Comparison of ENCODE assay signal across 8 mouse cellular contexts in the genomic region with DNA sequence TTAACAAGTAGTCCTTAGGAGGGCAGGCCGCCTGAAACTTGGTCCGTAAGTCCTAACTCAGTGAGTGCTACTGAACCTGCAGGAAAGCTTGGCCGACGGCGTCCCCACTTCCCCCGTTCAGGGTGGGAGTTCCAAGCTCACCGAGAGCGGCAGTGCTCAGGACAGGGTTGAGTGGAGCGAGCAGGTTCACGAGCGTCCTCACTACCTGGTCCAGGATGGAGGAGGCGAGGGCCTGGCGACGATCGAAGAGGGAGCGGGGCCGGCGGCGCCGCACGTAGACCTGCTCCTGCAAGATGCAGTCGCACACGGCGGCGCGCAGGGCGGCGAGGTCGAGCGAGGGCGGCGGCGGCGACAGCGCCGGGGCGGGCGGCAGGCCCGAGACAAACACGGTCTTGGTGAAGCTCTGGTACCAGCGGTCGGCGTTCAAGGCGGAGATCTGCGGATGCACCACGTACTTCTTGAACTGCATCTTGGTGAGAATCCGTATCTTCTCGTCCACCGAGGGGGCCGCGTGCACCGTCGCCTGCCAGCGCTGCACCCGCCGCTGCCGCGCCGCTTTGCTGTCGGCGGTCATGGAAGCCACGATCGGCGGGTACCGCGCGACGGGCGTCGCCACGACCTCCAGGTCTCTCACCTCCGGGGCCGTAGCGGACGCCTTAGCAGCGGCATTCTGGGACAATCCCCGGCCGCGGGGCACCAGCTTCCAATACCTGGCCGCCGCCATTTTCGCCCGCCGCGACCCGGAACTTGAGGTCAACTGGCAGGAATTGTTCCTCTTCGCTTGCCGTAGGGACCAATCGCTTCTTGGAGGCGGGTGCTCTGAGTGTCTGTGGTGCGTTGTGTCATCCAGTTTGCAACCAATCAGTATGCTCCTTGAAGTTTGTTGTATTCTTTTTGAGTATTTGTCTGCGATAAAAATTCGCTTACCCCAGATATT. TPM values are rescaled to one million over a fixed set of nuclear protein-coding genes. Genes with fewer than 3 reads are reported as not detected.
DNase-seq lines count a peak whose midpoint lies in the region; ATAC-seq lines count a peak whose summit lies in the region.

A gene (plus strand): TSS at position 120 of the 937 bp plus-strand sequence.
A gene (minus strand): TSS at position 742 of the 937 bp plus-strand sequence.

- peak; percentile 87 for DNase-seq in c-Kit-negative CD71-positive TER-119-positive erythroid progenitor cells, embryonic 14.5 days (ENCODE audit: low read depth, low spot score)
- DNase-seq in fibroblast of lung, adult 2 months (ENCODE audit: low read depth) = peak; percentile 88
- DNase-seq in kidney, postnatal 14 days = peak; percentile 96
- DNase-seq in liver, embryonic 13.5 days = peak; percentile 88
- peak; percentile 97 for DNase-seq in neural tube, embryonic 10.5 days (ENCODE audit: extremely low spot score, low spot score)

- peaks cover 0 to 10% of the 10 kb centered on the region in 2 experiments; a peak in 3 of 4 replicates for H3K4me1 ChIP-seq in heart, embryonic 14.5 days (ENCODE audit: control insufficient read depth in 2 of 2, insufficient read depth in 2 of 2, low read length in 2 of 2)
- peaks cover 20% of the 10 kb centered on the region for H3K4me1 ChIP-seq in liver, embryonic 13.5 days (replicated peaks)
- H3K4me1 ChIP-seq in stomach, embryonic 16.5 days (ENCODE audit: control insufficient read depth, insufficient read depth, low read length) = peaks cover 5% of the 10 kb centered on the region; the same call in 1 of the 2 replicates

- H3K9me3 ChIP-seq in heart, embryonic 14.5 days (ENCODE audit: control insufficient read depth, low read length) = no peaks in the 10 kb centered on the region
- H3K9me3 ChIP-seq in liver, embryonic 13.5 days (replicated peaks) = no peaks in the 10 kb centered on the region
- no peaks in the 10 kb centered on the region for H3K9me3 ChIP-seq in stomach, embryonic 16.5 days (replicated peaks; ENCODE audit: control insufficient read depth, low read length)

- H3K4me2 ChIP-seq in heart, embryonic 14.5 days (ENCODE audit: low read length) = peak within 1 kb of the TSS; percentile 87
- H3K4me2 ChIP-seq in liver, embryonic 13.5 days = peak within 1 kb of the TSS; percentile 83
- H3K4me2 ChIP-seq in stomach, embryonic 16.5 days (ENCODE audit: low read depth, low read length) = peak within 1 kb of the TSS; percentile 82

- H3K9ac ChIP-seq in heart, embryonic 14.5 days (ENCODE audit: low read length) = peak within 1 kb of the TSS; percentile 88
- H3K9ac ChIP-seq in liver, embryonic 13.5 days = peak within 1 kb of the TSS; percentile 84
- peak within 1 kb of the TSS; percentile 95 for H3K9ac ChIP-seq in stomach, embryonic 16.5 days (ENCODE audit: low read length)

- H3K4me3 ChIP-seq in heart, embryonic 14.5 days (ENCODE audit: control insufficient read depth in 1 of 2, insufficient read depth in 1 of 2, low read depth in 1 of 2, low read length in 2 of 2) = peak within 1 kb of the TSS; percentile 89 to 92
- H3K4me3 ChIP-seq in liver, embryonic 13.5 days (replicated peaks) = peak within 1 kb of the TSS; percentile 87
- peak within 1 kb of the TSS; percentile 87 for H3K4me3 ChIP-seq in stomach, embryonic 16.5 days (replicated peaks; ENCODE audit: low read length)

- under 1% methylated on average over 79 of the region's 93 CpGs for WGBS in heart, embryonic 14.5 days
- under 1% methylated on average over 93 of the region's 93 CpGs for WGBS in liver, embryonic 13.5 days (ENCODE audit: insufficient replicate concordance)
- WGBS in stomach, embryonic 16.5 days = under 1% methylated on average over 93 of the region's 93 CpGs

- H3K36me3 ChIP-seq in heart, embryonic 14.5 days (ENCODE audit: control insufficient read depth, insufficient read depth, low read length) = peaks cover 34% of the 10 kb centered on the region
- H3K36me3 ChIP-seq in liver, embryonic 13.5 days = peaks cover 32% of the 10 kb centered on the region
- H3K36me3 ChIP-seq in stomach, embryonic 16.5 days (ENCODE audit: control insufficient read depth, insufficient read depth, low read length) = 0 out of 2 replicates have a peak, but pooled peaks cover 5% of the 10 kb centered on the region

- peak within 1 kb of the TSS; percentile 59 to 84 for H3K27ac ChIP-seq in heart, embryonic 14.5 days (replicated peaks in 1 of 2; ENCODE audit: control insufficient read depth in 1 of 2, insufficient read depth in 1 of 2, low read depth in 2 of 2, low read length in 2 of 2)
- peak within 1 kb of the TSS; percentile 67 for H3K27ac ChIP-seq in liver, embryonic 13.5 days
- peak within 1 kb of the TSS; percentile 70 for H3K27ac ChIP-seq in stomach, embryonic 16.5 days (ENCODE audit: low read length)

- peak; percentile 94 for ATAC-seq in CD4-positive, CD25-positive, alpha-beta regulatory T cell, adult 4 months
- ATAC-seq in heart, embryonic 14.5 days (ENCODE audit: insufficient number of reproducible peaks, insufficient read depth, low FRiP score, low read depth) = peak; percentile 90
- ATAC-seq in liver, embryonic 13.5 days (ENCODE audit: low read depth) = peak; percentile 96
- peak; percentile 96 for ATAC-seq in stomach, embryonic 16.5 days (ENCODE audit: insufficient read depth, low FRiP score)

- no peaks in the 10 kb centered on the region for H3K27me3 ChIP-seq in heart, embryonic 14.5 days (ENCODE audit: control insufficient read depth, insufficient read depth, low read length)
- H3K27me3 ChIP-seq in liver, embryonic 13.5 days = no peaks in the 10 kb centered on the region
- H3K27me3 ChIP-seq in stomach, embryonic 16.5 days (ENCODE audit: control insufficient read depth, insufficient read depth, low read length) = no peaks in the 10 kb centered on the region

RNA-seq across cellular contexts. Expression of the first gene that starts in this region (rescaled TPM):
- polyA plus RNA-seq in CD4-positive, CD25-positive, alpha-beta regulatory T cell, adult 4 months (2017; shearing (Covaris generic)) = under 1 TPM in 1 of 2 experiments, not detected in 1; 0.67 TPM
- polyA plus RNA-seq in heart, embryonic 14.5 days (2014; fragmentation: Nextera tagmentation; extraction: Ambion mirVana) = 0.63 and 0.66 TPM in 2 replicates
- polyA plus RNA-seq in liver, embryonic 13.5 days (2015; fragmentation: Nextera tagmentation; extraction: Ambion mirVana) = 0.44 and 0.52 TPM in 2 replicates
- polyA plus RNA-seq in stomach, embryonic 16.5 days (2015; fragmentation: Nextera tagmentation; extraction: Ambion mirVana) = 0.53 and 0.57 TPM in 2 replicates

RNA-seq across cellular contexts. Expression of the second gene that starts in this region (rescaled TPM):
- polyA plus RNA-seq in CD4-positive, CD25-positive, alpha-beta regulatory T cell, adult 4 months (2017; shearing (Covaris generic)) = 1 to 10 TPM; 1.1 to 1.8 TPM
- polyA plus RNA-seq in heart, embryonic 14.5 days (2014; fragmentation: Nextera tagmentation; extraction: Ambion mirVana) = 33.2 and 33.5 TPM in 2 replicates
- polyA plus RNA-seq in liver, embryonic 13.5 days (2015; fragmentation: Nextera tagmentation; extraction: Ambion mirVana) = 24.4 and 25.3 TPM in 2 replicates
- polyA plus RNA-seq in stomach, embryonic 16.5 days (2015; fragmentation: Nextera tagmentation; extraction: Ambion mirVana) = 20.4 and 21.6 TPM in 2 replicates

Comparison
In these comparisons a context has a peak if more than half of its experiments do, and no peak if none do; other contexts are left out.
1. Peak in every context shown above with its lines: DNase-seq, ATAC-seq, H3K4me3 ChIP-seq and H3K27ac ChIP-seq.